Mouse (Mus musculus): ENCODE measurements around the gene Antxrl.

The Antxrl gene

GRCm38 (mm10) chr14:34103855-34104254 lies 51.3 kb downstream of the Antxrl start:
- DNase-seq (ENCODE audit: low read depth, low spot score): no peak

GRCm38 (mm10) chr14:34104892-34105291 lies 52.4 kb downstream of the Antxrl start:
- peak; percentile 62 for DNase-seq (ENCODE audit: low read depth, low spot score)

- DNase-seq (ENCODE audit: low read depth, low spot score): peak; percentile 13
Observed at GRCm38 (mm10) chr14:34106389-34107062, 54.0 kb downstream of the Antxrl start.

GRCm38 (mm10) chr14:34107594-34107993 lies 55.1 kb downstream of the Antxrl start:
- DNase-seq (ENCODE audit: low read depth, low spot score): no peak

GRCm38 (mm10) chr14:34114311-34114710 lies 61.8 kb downstream of the Antxrl start:
- no peak for DNase-seq (ENCODE audit: low read depth, low spot score)

- DNase-seq (ENCODE audit: low read depth, low spot score): no peak
Observed at GRCm38 (mm10) chr14:34119046-34119723, 66.7 kb downstream of the Antxrl start.

- no peak for DNase-seq (ENCODE audit: low read depth, low spot score)
Observed at GRCm38 (mm10) chr14:34120016-34120910, 67.8 kb downstream of the Antxrl start.

GRCm38 (mm10) chr14:34120923-34121351 lies 68.4 kb downstream of the Antxrl start:
- no peak for DNase-seq (ENCODE audit: low read depth, low spot score)

- DNase-seq (ENCODE audit: low read depth, low spot score): no peak
Observed at GRCm38 (mm10) chr14:34121691-34122090, 69.2 kb downstream of the Antxrl start.

Data from forelimb bud, embryonic 11.5 days (tissue).